Mouse (Mus musculus): ENCODE measurements around the gene Set. TPM values are rescaled to one million over a fixed set of nuclear protein-coding genes. Genes with fewer than 3 reads are reported as not detected.
A peak's percentile ranks its signal among the peaks of the same experiment; 100 is the strongest.

Set gene
- 376 and 427 TPM in 2 replicates for polyA plus RNA-seq (2014; fragmentation: Nextera tagmentation; extraction: Ambion mirVana)

DNA sequence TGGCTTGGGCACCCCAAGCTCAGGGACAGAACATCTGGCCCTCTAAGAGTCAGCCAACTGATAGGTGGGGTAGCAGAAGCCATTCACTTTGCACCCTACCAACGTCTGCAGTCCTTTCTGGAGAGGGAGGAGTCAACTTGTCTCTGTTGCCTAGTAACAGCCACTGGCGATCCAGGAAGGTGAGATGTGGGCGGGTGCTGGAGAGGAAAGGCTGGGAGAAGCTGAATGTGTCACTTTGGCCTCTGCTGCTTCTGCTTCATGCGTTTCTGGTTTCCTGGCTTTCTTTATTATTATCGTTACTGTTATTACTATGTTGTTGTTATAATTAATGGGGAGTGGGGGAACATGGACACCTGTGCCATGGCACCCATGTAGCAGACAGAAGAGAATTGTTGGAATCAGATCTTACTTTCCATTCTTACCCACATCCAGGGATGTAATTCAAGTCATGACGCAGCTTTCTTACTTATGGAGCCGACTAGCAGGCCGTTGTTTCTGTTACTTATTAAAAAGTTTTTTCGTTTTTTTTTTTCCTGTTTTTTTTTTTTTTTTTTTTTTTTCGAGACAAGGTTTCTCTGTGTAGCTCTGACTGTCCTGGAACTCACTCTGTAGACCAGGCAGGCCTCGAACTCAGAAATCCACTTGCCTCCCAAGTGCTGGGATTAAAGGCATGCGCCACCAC lies at the start of gene Set:
Set (plus strand) TSS at position 156 of the 682 bp plus-strand sequence.
- Histone ChIP-seq H3K36me3 (ENCODE audit: control insufficient read depth, insufficient read depth, low read length) (no peaks in the 10 kb centered on the region), H3K4me2 (ENCODE audit: low read length) (no peak within 1 kb of the TSS), H3K4me3 (replicated peaks; ENCODE audit: low read depth, low read length) (no peak within 1 kb of the TSS), H3K4me1 (ENCODE audit: control insufficient read depth, insufficient read depth, low read length) (peaks cover 7% of the 10 kb centered on the region; the same call in 1 of the 2 replicates), H3K9ac (replicated peaks; ENCODE audit: low read length) (no peak within 1 kb of the TSS), H3K27ac (replicated peaks; ENCODE audit: low read depth, low read length) (no peak within 1 kb of the TSS), H3K9me3 (ENCODE audit: control insufficient read depth, low read length) (no peaks in the 10 kb centered on the region), H3K27me3 (ENCODE audit: control insufficient read depth, insufficient read depth, low read length) (no peaks in the 10 kb centered on the region)
- peak; percentile 46 for DNase-seq
- WGBS = 49% methylated on average over 12 of the region's 12 CpGs
- ATAC-seq (ENCODE audit: low FRiP score, low TSS enrichment) = no peak

DNA sequence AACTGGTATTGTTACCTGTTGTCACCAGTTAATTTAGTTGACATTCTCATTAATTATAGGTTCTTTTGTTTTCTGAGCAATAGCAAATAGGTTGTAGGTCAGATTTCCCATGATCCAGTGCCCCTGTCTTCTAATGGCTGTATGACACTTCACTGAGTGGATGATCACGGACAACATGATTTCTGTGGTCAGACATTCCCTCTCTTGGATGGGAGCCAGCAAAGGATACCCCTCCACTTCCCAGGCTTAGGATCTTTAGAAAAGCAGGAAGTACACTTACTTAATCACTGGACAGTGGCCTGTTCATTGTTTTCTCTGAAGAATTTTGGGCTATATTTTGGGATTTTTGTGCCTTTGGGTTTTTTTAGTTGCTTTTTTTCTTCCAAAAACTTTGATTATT lies 48.1 kb upstream of the Set start:
- H3K27ac ChIP-seq (replicated peaks; ENCODE audit: low read depth, low read length) = no peak overlapping the region
- no peak for ATAC-seq (ENCODE audit: low FRiP score, low TSS enrichment)
- H3K9ac ChIP-seq (replicated peaks; ENCODE audit: low read length) = no peak overlapping the region
- no peak overlapping the region for H3K4me2 ChIP-seq (ENCODE audit: low read length)
- no peaks in the 10 kb centered on the region for H3K9me3 ChIP-seq (ENCODE audit: control insufficient read depth, low read length)
- no peak for DNase-seq
- WGBS = 78% methylated on average over 1 of the region's 1 CpGs
- peaks cover 100% of the 10 kb centered on the region for H3K36me3 ChIP-seq (ENCODE audit: control insufficient read depth, insufficient read depth, low read length)
- H3K27me3 ChIP-seq (ENCODE audit: control insufficient read depth, insufficient read depth, low read length) = no peaks in the 10 kb centered on the region
- H3K4me3 ChIP-seq (replicated peaks; ENCODE audit: low read depth, low read length) = no peak overlapping the region
- H3K4me1 ChIP-seq (ENCODE audit: control insufficient read depth, insufficient read depth, low read length) = no peaks in the 10 kb centered on the region

DNA sequence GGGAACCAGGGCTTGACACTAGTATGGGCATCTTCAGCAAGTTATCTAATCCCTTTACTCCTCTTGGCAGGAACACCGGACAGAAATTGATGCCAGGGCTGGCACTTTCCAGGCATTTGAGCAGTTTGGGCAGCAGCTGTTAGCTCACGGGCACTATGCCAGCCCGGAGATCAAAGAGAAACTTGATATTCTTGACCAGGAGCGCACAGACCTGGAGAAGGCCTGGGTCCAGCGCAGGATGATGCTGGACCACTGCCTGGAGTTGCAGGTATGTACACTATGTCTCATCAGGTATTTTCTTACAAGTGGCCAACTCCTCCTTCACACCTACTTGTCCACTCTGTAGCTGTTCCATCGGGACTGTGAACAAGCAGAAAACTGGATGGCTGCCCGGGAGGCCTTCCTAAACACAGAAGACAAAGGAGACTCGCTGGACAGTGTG lies 46.3 kb upstream of the Set start:
- 93% methylated on average over 8 of the region's 8 CpGs for WGBS
- H3K27me3 ChIP-seq (ENCODE audit: control insufficient read depth, insufficient read depth, low read length) = no peaks in the 10 kb centered on the region
- H3K4me2 ChIP-seq (ENCODE audit: low read length) = no peak overlapping the region
- H3K4me3 ChIP-seq (replicated peaks; ENCODE audit: low read depth, low read length) = no peak overlapping the region
- H3K9me3 ChIP-seq (ENCODE audit: control insufficient read depth, low read length) = no peaks in the 10 kb centered on the region
- no peak overlapping the region for H3K27ac ChIP-seq (replicated peaks; ENCODE audit: low read depth, low read length)
- no peak for ATAC-seq (ENCODE audit: low FRiP score, low TSS enrichment)
- peaks cover 100% of the 10 kb centered on the region for H3K36me3 ChIP-seq (ENCODE audit: control insufficient read depth, insufficient read depth, low read length)
- no peak overlapping the region for H3K9ac ChIP-seq (replicated peaks; ENCODE audit: low read length)
- H3K4me1 ChIP-seq (ENCODE audit: control insufficient read depth, insufficient read depth, low read length) = no peaks in the 10 kb centered on the region
- DNase-seq = peak; percentile 32

DNA sequence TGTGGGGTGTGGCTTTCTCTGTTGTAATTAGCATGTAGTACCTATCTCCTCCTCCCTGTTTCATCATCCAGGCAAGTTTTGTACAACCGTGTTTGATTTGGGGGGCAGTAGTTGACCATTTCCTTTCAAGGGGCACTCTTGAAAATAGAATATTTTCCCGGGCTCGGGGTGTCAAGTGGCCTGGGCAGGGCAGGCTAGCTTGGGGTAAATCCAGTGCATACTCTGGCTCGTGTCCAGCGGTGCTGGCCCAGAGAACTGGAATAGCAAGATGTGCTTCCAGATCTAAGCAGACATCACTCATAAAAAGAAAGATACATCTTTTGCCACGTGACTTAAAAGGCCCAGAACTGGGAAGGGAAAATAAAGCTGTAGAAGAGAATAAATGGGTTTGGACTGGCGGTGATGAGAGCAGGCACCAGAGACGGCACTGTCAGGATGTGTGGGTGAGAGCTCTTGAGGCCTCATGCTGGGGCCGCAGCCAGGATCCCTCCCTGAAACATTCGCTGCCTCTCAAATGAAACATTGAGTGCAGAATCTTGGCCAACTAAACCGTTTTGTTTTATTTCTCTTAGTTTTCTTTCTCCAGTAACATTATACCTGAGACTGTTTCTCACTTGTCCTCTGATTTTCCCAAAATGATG lies 42.7 kb upstream of the Set start:
- no peak overlapping the region for H3K4me2 ChIP-seq (ENCODE audit: low read length)
- H3K4me3 ChIP-seq (replicated peaks; ENCODE audit: low read depth, low read length) = no peak overlapping the region
- H3K27me3 ChIP-seq (ENCODE audit: control insufficient read depth, insufficient read depth, low read length) = no peaks in the 10 kb centered on the region
- no peak for DNase-seq
- no peak overlapping the region for H3K27ac ChIP-seq (replicated peaks; ENCODE audit: low read depth, low read length)
- H3K9me3 ChIP-seq (ENCODE audit: control insufficient read depth, low read length) = no peaks in the 10 kb centered on the region
- no peaks in the 10 kb centered on the region for H3K4me1 ChIP-seq (ENCODE audit: control insufficient read depth, insufficient read depth, low read length)
- ATAC-seq (ENCODE audit: low FRiP score, low TSS enrichment) = no peak
- peaks cover 100% of the 10 kb centered on the region for H3K36me3 ChIP-seq (ENCODE audit: control insufficient read depth, insufficient read depth, low read length)
- no peak overlapping the region for H3K9ac ChIP-seq (replicated peaks; ENCODE audit: low read length)
- 93% methylated on average over 11 of the region's 11 CpGs for WGBS

DNA sequence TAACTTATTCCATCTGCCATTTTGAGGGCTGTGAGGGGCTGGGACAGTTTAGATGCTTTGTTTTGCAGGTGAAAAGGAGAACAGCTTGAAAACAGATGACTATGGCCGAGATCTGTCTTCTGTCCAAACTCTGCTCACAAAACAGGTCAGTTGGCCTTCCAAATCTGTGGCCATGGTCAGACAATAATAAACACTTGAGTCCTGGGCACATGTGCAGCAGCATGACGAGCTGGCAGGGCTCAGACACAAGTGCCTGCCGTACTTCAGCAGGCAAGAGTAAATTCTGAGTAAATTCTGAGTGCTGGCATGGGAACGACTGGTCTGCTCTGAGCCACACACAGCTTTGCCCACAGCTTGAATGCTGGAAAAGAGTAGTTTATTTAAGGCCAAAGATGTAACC lies 31.7 kb upstream of the Set start:
- no peak for ATAC-seq (ENCODE audit: low FRiP score, low TSS enrichment)
- H3K4me2 ChIP-seq (ENCODE audit: low read length) = no peak overlapping the region
- WGBS = 95% methylated on average over 4 of the region's 4 CpGs

DNA sequence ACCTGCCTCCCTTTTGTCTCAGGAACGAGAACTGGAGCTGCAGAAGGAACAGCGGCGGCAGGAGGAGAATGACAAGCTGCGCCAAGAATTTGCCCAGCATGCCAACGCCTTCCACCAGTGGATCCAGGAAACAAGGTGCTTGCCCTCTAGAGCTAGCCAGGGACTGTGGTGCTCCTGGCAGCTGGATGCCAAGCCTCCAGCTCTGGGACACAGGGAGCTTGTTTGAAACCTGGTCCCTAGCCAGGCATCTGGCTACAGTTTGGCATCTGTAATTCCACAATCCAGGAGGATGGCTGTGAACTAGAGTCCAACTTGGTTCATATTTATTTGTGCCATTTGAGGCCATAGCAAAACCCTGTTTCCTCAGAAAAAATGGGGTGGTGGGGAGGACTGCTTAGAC lies 30.2 kb upstream of the Set start:
- peaks cover 100% of the 10 kb centered on the region for H3K36me3 ChIP-seq (ENCODE audit: control insufficient read depth, insufficient read depth, low read length)
- no peak overlapping the region for H3K4me3 ChIP-seq (replicated peaks; ENCODE audit: low read depth, low read length)
- H3K4me1 ChIP-seq (ENCODE audit: control insufficient read depth, insufficient read depth, low read length) = no peaks in the 10 kb centered on the region
- WGBS = 92% methylated on average over 5 of the region's 5 CpGs
- no peaks in the 10 kb centered on the region for H3K9me3 ChIP-seq (ENCODE audit: control insufficient read depth, low read length)
- H3K27me3 ChIP-seq (ENCODE audit: control insufficient read depth, insufficient read depth, low read length) = no peaks in the 10 kb centered on the region
- DNase-seq = no peak
- H3K4me2 ChIP-seq (ENCODE audit: low read length) = no peak overlapping the region
- no peak overlapping the region for H3K9ac ChIP-seq (replicated peaks; ENCODE audit: low read length)
- H3K27ac ChIP-seq (replicated peaks; ENCODE audit: low read depth, low read length) = no peak overlapping the region
- ATAC-seq (ENCODE audit: low FRiP score, low TSS enrichment) = no peak

More for the DNA sequence above, 31.7 kb upstream of the Set start:
- no peak for DNase-seq
- Histone ChIP-seq H3K9me3 (ENCODE audit: control insufficient read depth, low read length) (no peaks in the 10 kb centered on the region), H3K27ac (replicated peaks; ENCODE audit: low read depth, low read length) (no peak overlapping the region), H3K27me3 (ENCODE audit: control insufficient read depth, insufficient read depth, low read length) (no peaks in the 10 kb centered on the region), H3K4me3 (replicated peaks; ENCODE audit: low read depth, low read length) (no peak overlapping the region), H3K4me1 (ENCODE audit: control insufficient read depth, insufficient read depth, low read length) (no peaks in the 10 kb centered on the region), H3K9ac (replicated peaks; ENCODE audit: low read length) (no peak overlapping the region), H3K36me3 (ENCODE audit: control insufficient read depth, insufficient read depth, low read length) (peaks cover 100% of the 10 kb centered on the region)

DNA sequence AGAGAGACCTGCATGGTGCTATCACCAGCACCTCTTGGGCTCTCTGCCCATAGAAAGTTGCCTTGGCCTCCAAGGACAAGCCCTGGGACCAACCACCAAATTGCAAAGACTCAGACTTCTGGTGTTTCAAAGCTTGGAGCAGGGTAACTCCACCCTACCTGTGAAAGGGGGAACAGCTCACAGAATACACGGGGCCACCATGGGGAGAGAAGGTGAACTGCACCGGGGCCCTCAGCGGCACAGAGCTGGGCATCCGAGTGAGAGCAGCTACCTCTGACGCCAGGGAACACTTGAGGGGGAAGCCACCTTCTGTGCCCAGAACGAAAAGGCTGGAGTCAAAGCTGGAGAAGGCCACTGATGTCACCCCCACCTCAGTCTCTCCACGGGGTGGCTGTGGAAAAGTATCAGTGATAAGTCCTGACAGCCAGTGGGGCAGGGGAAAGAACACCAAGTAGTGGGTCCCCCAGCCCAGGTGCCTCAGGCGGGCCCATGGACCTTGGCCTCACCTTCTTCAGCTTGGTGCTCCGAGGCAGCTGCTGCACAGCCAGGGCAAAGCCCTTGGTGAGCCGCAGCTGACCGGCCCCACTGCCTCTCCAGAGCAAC lies 24.8 kb upstream of the Set start:
- Histone ChIP-seq H3K27ac (replicated peaks; ENCODE audit: low read depth, low read length) (no peak overlapping the region), H3K9me3 (ENCODE audit: control insufficient read depth, low read length) (no peaks in the 10 kb centered on the region), H3K9ac (replicated peaks; ENCODE audit: low read length) (no peak overlapping the region), H3K4me3 (replicated peaks; ENCODE audit: low read depth, low read length) (no peak overlapping the region), H3K4me1 (ENCODE audit: control insufficient read depth, insufficient read depth, low read length) (no peaks in the 10 kb centered on the region), H3K27me3 (ENCODE audit: control insufficient read depth, insufficient read depth, low read length) (no peaks in the 10 kb centered on the region), H3K4me2 (ENCODE audit: low read length) (no peak overlapping the region), H3K36me3 (ENCODE audit: control insufficient read depth, insufficient read depth, low read length) (peaks cover 88% of the 10 kb centered on the region)
- WGBS = 64% methylated on average over 11 of the region's 11 CpGs
- DNase-seq (no peak), ATAC-seq (ENCODE audit: low FRiP score, low TSS enrichment) (no peak)

DNA sequence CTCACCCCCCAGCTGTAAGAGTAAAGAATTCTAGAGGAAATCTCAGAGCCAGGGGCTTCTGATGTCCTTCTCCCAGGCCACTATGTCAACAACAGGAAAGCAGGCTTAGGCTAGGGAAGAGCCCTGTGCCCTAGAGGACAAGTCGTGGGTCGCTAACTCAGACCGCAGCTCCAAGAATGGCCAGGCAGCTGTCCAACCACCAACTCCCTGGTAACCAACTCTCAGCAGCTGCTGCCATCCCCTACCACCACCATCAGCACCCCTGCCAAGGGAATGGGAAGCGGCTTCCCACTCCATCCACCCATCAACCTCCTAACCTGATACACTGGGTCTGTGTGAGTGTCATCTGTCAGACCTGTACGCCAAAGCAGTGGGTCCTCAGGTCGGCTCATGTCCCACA lies 24.2 kb upstream of the Set start:
- H3K4me1 ChIP-seq (ENCODE audit: control insufficient read depth, insufficient read depth, low read length) = no peaks in the 10 kb centered on the region
- no peak overlapping the region for H3K4me3 ChIP-seq (replicated peaks; ENCODE audit: low read depth, low read length)
- no peak overlapping the region for H3K4me2 ChIP-seq (ENCODE audit: low read length)
- H3K27ac ChIP-seq (replicated peaks; ENCODE audit: low read depth, low read length) = 0 out of 2 replicates have a peak overlapping the region, but pooled peaks have one; percentile 20
- no peak for ATAC-seq (ENCODE audit: low FRiP score, low TSS enrichment)
- peaks cover 88% of the 10 kb centered on the region for H3K36me3 ChIP-seq (ENCODE audit: control insufficient read depth, insufficient read depth, low read length)
- no peak for DNase-seq
- H3K9me3 ChIP-seq (ENCODE audit: control insufficient read depth, low read length) = no peaks in the 10 kb centered on the region
- H3K27me3 ChIP-seq (ENCODE audit: control insufficient read depth, insufficient read depth, low read length) = no peaks in the 10 kb centered on the region
- WGBS = 78% methylated on average over 6 of the region's 6 CpGs
- H3K9ac ChIP-seq (replicated peaks; ENCODE audit: low read length) = no peak overlapping the region

All from midbrain, embryonic 14.5 days (tissue).